In genomic region chr17:85193294-85193693, GRCm38 (mm10) we compare ENCODE assay signal across 24 mouse cellular contexts.
DNase-seq lines count a peak whose midpoint lies in the region; ATAC-seq and TF ChIP-seq lines count a peak whose summit lies in the region.
"Had no signal": no experiment of that assay in that cellular context is flagged by ENCODE, and none has a peak within 500 bp of the region (broad histone marks: within the 10 kb centered on the region; RNA-seq: fewer than 3 reads in every experiment).

No protein-coding gene starts in this region.

- H3K4me2 ChIP-seq in limb, embryonic 12.5 days, result no peak overlapping the region
- no peak overlapping the region for H3K4me2 ChIP-seq in embryonic facial prominence, embryonic 13.5 days
- no peak overlapping the region for H3K4me2 ChIP-seq in myocyte (ENCODE audit: low read depth)
- no peak overlapping the region for H3K4me2 ChIP-seq in lung, postnatal 0 days (replicated peaks; ENCODE audit: low read depth, low read length)
- H3K4me2 ChIP-seq: hindbrain, embryonic 14.5 days; intestine, embryonic 15.5 days had no signal

- no peaks in the 10 kb centered on the region for H3K27me3 ChIP-seq in limb, embryonic 12.5 days
- no peaks in the 10 kb centered on the region for H3K27me3 ChIP-seq in limb, embryonic 10.5 days (ENCODE audit: low read depth, poor library complexity, severe bottlenecking)
- no peaks in the 10 kb centered on the region for H3K27me3 ChIP-seq in embryonic facial prominence, embryonic 13.5 days
- H3K27me3 ChIP-seq in myocyte (ENCODE audit: control insufficient read depth, insufficient read depth, insufficient read length), result no peaks in the 10 kb centered on the region
- no peaks in the 10 kb centered on the region for H3K27me3 ChIP-seq in lung, postnatal 0 days (replicated peaks; ENCODE audit: insufficient read depth, low read length)
- H3K27me3 ChIP-seq in midbrain, embryonic 10.5 days (ENCODE audit: low read depth, poor library complexity, severe bottlenecking), result peaks cover 5% of the 10 kb centered on the region; the same call in 1 of the 2 replicates
- H3K27me3 ChIP-seq: intestine, embryonic 15.5 days had no signal

- H3K4me3 ChIP-seq in limb, embryonic 12.5 days (replicated peaks), result no peak overlapping the region
- no peak overlapping the region for H3K4me3 ChIP-seq in limb, embryonic 10.5 days
- no peak overlapping the region for H3K4me3 ChIP-seq in embryonic facial prominence, embryonic 13.5 days
- no peak overlapping the region for H3K4me3 ChIP-seq in myocyte
- H3K4me3 ChIP-seq in lung, postnatal 0 days (ENCODE audit: low read depth, low read length), result no peak overlapping the region
- H3K4me3 ChIP-seq in midbrain, embryonic 10.5 days, result no peak overlapping the region
- H3K4me3 ChIP-seq: erythroblast, embryonic 14.5 days; forebrain, embryonic 10.5 days; heart, embryonic 10.5 days; intestine, embryonic 15.5 days had no signal

- no peaks in the 10 kb centered on the region for H3K79me2 ChIP-seq in myocyte (ENCODE audit: control insufficient read depth, insufficient read depth)

- TF ChIP-seq CTCF in lung, postnatal 0 days (IDR thresholded peaks at IDR 0.05), result no peak

- H3K9me3 ChIP-seq in limb, embryonic 12.5 days, result no peaks in the 10 kb centered on the region
- H3K9me3 ChIP-seq in limb, embryonic 10.5 days (replicated peaks), result no peaks in the 10 kb centered on the region
- no peaks in the 10 kb centered on the region for H3K9me3 ChIP-seq in embryonic facial prominence, embryonic 13.5 days
- H3K9me3 ChIP-seq in lung, postnatal 0 days (ENCODE audit: low read length), result no peaks in the 10 kb centered on the region
- no peaks in the 10 kb centered on the region for H3K9me3 ChIP-seq in midbrain, embryonic 10.5 days (replicated peaks)
- H3K9me3 ChIP-seq: forebrain, embryonic 10.5 days; G1E; heart, embryonic 10.5 days; intestine, embryonic 15.5 days had no signal

- H3K9ac ChIP-seq in limb, embryonic 12.5 days (replicated peaks), result no peak overlapping the region
- no peak overlapping the region for H3K9ac ChIP-seq in embryonic facial prominence, embryonic 13.5 days
- no peak overlapping the region for H3K9ac ChIP-seq in lung, postnatal 0 days (replicated peaks; ENCODE audit: low read depth)
- H3K9ac ChIP-seq: hindbrain, embryonic 14.5 days; intestine, embryonic 15.5 days had no signal

- TF ChIP-seq EP300 in lung, postnatal 0 days (IDR thresholded peaks at IDR 0.05), result no peak

- DNase-seq in embryo, embryonic 10 days (ENCODE audit: low spot score), result peak; percentile 12
- no peak for DNase-seq in embryo, embryonic 9.5 days (ENCODE audit: extremely low spot score)
- DNase-seq in limb, embryonic 10.5 days (ENCODE audit: low spot score), result no peak
- no peak for DNase-seq in lung, postnatal 0 days (ENCODE audit: low spot score)
- DNase-seq in midbrain, embryonic 10.5 days (ENCODE audit: low spot score), result no peak
- DNase-seq: adrenal gland, adult 8-10 months; B cell, adult 2 months; cerebellum, adult 11 months; cerebellum, adult 8-10 months; cerebellum, postnatal 14 days; gastrocnemius, postnatal 36 days; heart, adult 18-20 months; heart, postnatal 10 days had no signal

- TF ChIP-seq POLR2A in myocyte (IDR thresholded peaks at IDR 0.05; ENCODE audit: insufficient read length, low read depth), result no peak

- 0 out of 2 replicates have a peak, but pooled peaks have one; percentile 62 for ATAC-seq in limb, embryonic 12.5 days (ENCODE audit: insufficient number of reproducible peaks, insufficient read depth, low FRiP score, low TSS enrichment, low read depth)
- ATAC-seq in embryonic facial prominence, embryonic 13.5 days (ENCODE audit: insufficient number of reproducible peaks, insufficient read depth, low FRiP score, low TSS enrichment, low read depth), result no peak
- no peak for ATAC-seq in lung, postnatal 0 days
- ATAC-seq: CD4-positive, CD25-positive, alpha-beta regulatory T cell, adult 4 months; forebrain, embryonic 14.5 days; intestine, embryonic 15.5 days had no signal

- no peak overlapping the region for H3ac ChIP-seq in myocyte (ENCODE audit: control insufficient read depth, insufficient read length)

- 63% methylated on average over 11 of the region's 11 CpGs for WGBS in limb, embryonic 12.5 days
- 82% methylated on average over 11 of the region's 11 CpGs for WGBS in limb, embryonic 10.5 days
- 40% methylated on average over 11 of the region's 11 CpGs for WGBS in embryonic facial prominence, embryonic 13.5 days
- 83% methylated on average over 11 of the region's 11 CpGs for WGBS in lung, postnatal 0 days
- WGBS in midbrain, embryonic 10.5 days, result 80% methylated on average over 11 of the region's 11 CpGs

- no peak overlapping the region for H3K27ac ChIP-seq in limb, embryonic 12.5 days
- H3K27ac ChIP-seq in limb, embryonic 10.5 days, result no peak overlapping the region
- H3K27ac ChIP-seq in embryonic facial prominence, embryonic 13.5 days, result 0 out of 2 replicates have a peak overlapping the region, but pooled peaks have one; percentile 11
- H3K27ac ChIP-seq in lung, postnatal 0 days (ENCODE audit: low read length), result no peak overlapping the region
- H3K27ac ChIP-seq in midbrain, embryonic 10.5 days (replicated peaks), result no peak overlapping the region
- H3K27ac ChIP-seq: forebrain, embryonic 10.5 days; heart, embryonic 10.5 days; hindbrain, embryonic 14.5 days; intestine, embryonic 15.5 days had no signal

- 0 out of 2 replicates have a peak, but pooled peaks cover 3% of the 10 kb centered on the region for H3K4me1 ChIP-seq in limb, embryonic 12.5 days (replicated peaks)
- H3K4me1 ChIP-seq in limb, embryonic 10.5 days, result peaks cover 11% of the 10 kb centered on the region
- peaks cover 10% of the 10 kb centered on the region; the same call in 1 of the 2 replicates for H3K4me1 ChIP-seq in embryonic facial prominence, embryonic 13.5 days
- H3K4me1 ChIP-seq in lung, postnatal 0 days (ENCODE audit: insufficient read depth, low read depth, low read length), result no peaks in the 10 kb centered on the region
- H3K4me1 ChIP-seq in midbrain, embryonic 10.5 days, result peaks cover 9% of the 10 kb centered on the region; the same call in 1 of the 2 replicates
- H3K4me1 ChIP-seq: intestine, embryonic 15.5 days had no signal

- H3K36me3 ChIP-seq in limb, embryonic 12.5 days, result no peaks in the 10 kb centered on the region
- H3K36me3 ChIP-seq in limb, embryonic 10.5 days, result no peaks in the 10 kb centered on the region
- no peaks in the 10 kb centered on the region for H3K36me3 ChIP-seq in embryonic facial prominence, embryonic 13.5 days
- H3K36me3 ChIP-seq in myocyte (ENCODE audit: control insufficient read depth, insufficient read depth), result no peaks in the 10 kb centered on the region
- H3K36me3 ChIP-seq in lung, postnatal 0 days (ENCODE audit: insufficient read depth, low read length), result no peaks in the 10 kb centered on the region
- no peaks in the 10 kb centered on the region for H3K36me3 ChIP-seq in midbrain, embryonic 10.5 days
- H3K36me3 ChIP-seq: forebrain, embryonic 10.5 days; G1E; heart, embryonic 10.5 days; intestine, embryonic 15.5 days had no signal

TF ChIP-seq in myocyte, 11 proteins besides CTCF, POLR2A, EP300 and RAD21:
- TF ChIP-seq TCF3 (IDR thresholded peaks at IDR 0.05; ENCODE audit: insufficient read length, low read depth) (peak; percentile 44), POLR2AphosphoS2 (IDR thresholded peaks at IDR 0.05; ENCODE audit: insufficient read length, low read depth) (no peak), MYOD1 (IDR thresholded peaks at IDR 0.05; ENCODE audit: control insufficient read depth in 1 of 3, insufficient read length in 2 of 3, low read depth in 2 of 3) (peak in 2 of 3 experiments; percentile 59 to 79), REST (IDR thresholded peaks at IDR 0.05; ENCODE audit: insufficient read depth, insufficient read length) (no peak), MYOG (IDR thresholded peaks at IDR 0.05; ENCODE audit: control insufficient read depth in 1 of 3, insufficient read depth in 1 of 3, insufficient read length in 2 of 3, low read depth in 2 of 3) (peak in 2 of 3 experiments; percentile 50 to 92), CEBPB (IDR thresholded peaks at IDR 0.05; ENCODE audit: insufficient read depth, poor library complexity, severe bottlenecking) (no peak), MAX (IDR thresholded peaks at IDR 0.05; ENCODE audit: low read depth) (no peak), E2F4 (IDR thresholded peaks at IDR 0.05; ENCODE audit: insufficient read depth) (no peak), TCF12 (IDR thresholded peaks at IDR 0.05; ENCODE audit: insufficient read depth, poor library complexity, severe bottlenecking) (peak; percentile 7), SRF (IDR thresholded peaks at IDR 0.05; ENCODE audit: control insufficient read depth, insufficient read length, low read depth) (no peak), USF1 (IDR thresholded peaks at IDR 0.05; ENCODE audit: low read depth) (no peak)
